Mouse (Mus musculus) erythroblast, embryonic 14.5 days (primary cell): Measurements from ENCODE around the gene Syce3. TPM values are rescaled to one million over a fixed set of nuclear protein-coding genes. Genes with fewer than 3 reads are reported as not detected.
"Not testable (repeated sequence)": the region's sequence is repeated elsewhere in the genome, so short reads cannot be mapped to it uniquely, and the experiment has no call there.

ENCODE experiments used
- H3K27me3 ChIP-seq: 2 replicates; pipeline ENCODE4 v1.6.1; 2012; ENCODE audit warnings: inconsistent platforms; ENCODE audit not compliant: control insufficient read depth
- H3K36me3 ChIP-seq: 2 replicates; pipeline ENCODE4 v1.6.1; 2012; ENCODE audit warnings: mild to moderate bottlenecking, inconsistent platforms; ENCODE audit not compliant: control insufficient read depth
- H3K4me1 ChIP-seq: 2 replicates; pipeline ENCODE4 v1.6.1; 2012; ENCODE audit warnings: inconsistent platforms; ENCODE audit not compliant: control insufficient read depth
- H3K4me3 ChIP-seq: replicated peaks from 2 replicates; pipeline ENCODE3; 2012; ENCODE audit warnings: moderate library complexity, mild to moderate bottlenecking, inconsistent platforms
- H3K9me3 ChIP-seq: 2 replicates; pipeline ENCODE4 v1.6.1; 2012; ENCODE audit warnings: low read length, inconsistent platforms, mixed read lengths; ENCODE audit not compliant: control insufficient read depth
- GATA1 ChIP-seq: IDR thresholded peaks from 2 replicates; pipeline ENCODE4 v1.6.1; 2012; ENCODE audit warnings: low read length, inconsistent platforms, mixed read lengths
- TAL1 ChIP-seq: IDR thresholded peaks from 3 replicates; pipeline ENCODE4 v1.6.1; 2012; ENCODE audit warnings: low read length, inconsistent platforms, mixed read lengths
- polyA plus RNA-seq: library from polyadenylated mRNA; stranded (reverse); fragments of >175 nt; gene quantifications from 2 replicates; pipeline ENCODE4 v1.2.3, GENCODE M21; 2012

Syce3 gene
- polyA plus RNA-seq, 1 experiment: not detected

DNA sequence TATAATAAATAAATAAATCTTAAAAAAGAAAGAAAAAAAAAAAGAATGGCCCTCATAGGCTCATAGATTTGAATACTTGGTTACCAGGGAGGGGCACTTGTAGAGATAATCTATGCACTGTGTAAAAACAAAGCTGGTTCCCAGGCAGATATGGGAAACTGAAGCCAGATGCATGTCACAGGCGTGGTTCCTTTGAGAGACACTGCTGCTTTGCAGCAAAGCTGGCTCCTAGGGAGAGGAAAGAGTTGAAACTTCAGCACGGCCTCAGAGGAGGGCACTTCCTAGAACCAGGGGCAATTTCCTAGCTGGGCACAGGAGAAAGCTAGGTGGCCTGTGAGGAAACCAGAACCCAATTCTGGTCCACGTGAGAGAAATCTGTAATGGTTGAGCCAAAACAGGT lies 23.8 kb upstream of the Syce3 start:
- TF ChIP-seq TAL1 (no peak), GATA1 (no peak)
- no peaks in the 10 kb centered on the region for H3K9me3 ChIP-seq
- H3K4me3 ChIP-seq: no peak overlapping the region
- H3K4me1 ChIP-seq: peaks cover 25% of the 10 kb centered on the region
- H3K27me3 ChIP-seq: no peaks in the 10 kb centered on the region
- peaks cover 3% of the 10 kb centered on the region for H3K36me3 ChIP-seq

DNA sequence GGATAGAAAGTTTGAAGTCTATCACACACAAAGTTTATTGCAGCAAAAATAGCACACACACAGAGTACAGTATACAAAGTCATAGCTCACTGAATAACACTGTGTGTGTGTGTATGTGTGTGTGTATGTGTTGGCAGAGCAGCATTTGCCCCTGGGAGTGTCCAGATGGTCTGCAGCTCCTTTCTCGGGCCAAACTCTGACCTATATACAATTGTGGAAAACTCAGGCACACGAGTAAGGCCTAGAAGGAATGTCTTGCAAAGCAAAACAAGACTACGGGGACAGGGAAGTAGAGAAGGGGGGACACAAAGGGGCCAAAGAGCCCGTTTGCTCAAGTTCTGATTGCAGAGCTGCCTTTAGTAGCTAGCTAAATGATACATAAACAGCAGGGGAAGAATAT lies 22.6 kb upstream of the Syce3 start:
- H3K36me3 ChIP-seq: peaks cover 7% of the 10 kb centered on the region
- H3K4me1 ChIP-seq: peaks cover 36% of the 10 kb centered on the region
- H3K27me3 ChIP-seq: no peaks in the 10 kb centered on the region
- no peak for TF ChIP-seq GATA1
- no peak for TF ChIP-seq TAL1
- no peak overlapping the region for H3K4me3 ChIP-seq
- H3K9me3 ChIP-seq: no peaks in the 10 kb centered on the region

DNA sequence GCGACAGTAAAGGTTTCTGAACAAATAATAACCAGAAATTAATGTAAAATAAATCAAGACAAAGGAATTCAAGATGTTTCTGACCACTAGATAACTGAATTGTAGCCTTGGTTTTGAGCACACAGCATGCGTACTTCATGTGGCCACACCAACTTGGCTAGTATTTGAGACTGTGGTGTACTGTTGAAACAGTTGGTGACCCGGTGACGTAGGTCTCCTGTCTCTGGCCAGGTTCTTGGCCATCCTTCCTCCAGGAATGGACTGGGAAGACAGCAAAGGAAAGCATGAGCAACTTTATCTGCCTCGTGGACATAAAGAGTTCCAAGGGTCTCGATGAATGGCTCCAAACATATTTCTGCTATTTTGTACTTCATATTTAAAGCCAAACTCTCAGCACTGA lies 21.5 kb upstream of the Syce3 start:
- Histone ChIP-seq H3K27me3 (no peaks in the 10 kb centered on the region), H3K9me3 (no peaks in the 10 kb centered on the region), H3K4me3 (no peak overlapping the region), H3K4me1 (peaks cover 40% of the 10 kb centered on the region), H3K36me3 (peaks cover 17% of the 10 kb centered on the region)
- TF ChIP-seq GATA1: no peak
- TF ChIP-seq TAL1: no peak

DNA sequence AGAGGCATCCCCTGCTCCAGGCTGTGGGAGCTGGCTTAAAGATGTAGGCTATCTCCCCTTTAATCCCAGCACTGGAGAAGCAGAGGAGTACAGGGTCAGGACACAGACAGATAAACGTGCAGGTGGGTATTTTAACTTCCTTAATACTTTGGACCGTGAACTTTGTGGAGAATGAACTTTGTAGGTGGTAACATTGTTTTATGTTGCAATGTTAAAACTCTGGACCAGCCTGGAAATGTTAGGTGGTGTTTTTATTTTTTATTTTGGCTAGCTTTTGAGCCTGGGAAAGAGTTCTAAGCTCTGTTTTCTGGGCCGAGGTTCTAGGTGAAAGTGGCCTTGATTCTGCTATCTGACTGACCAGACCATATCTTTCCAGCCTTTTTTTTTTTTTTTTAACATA lies 21.0 kb upstream of the Syce3 start:
- TF ChIP-seq GATA1 (no peak), TAL1 (no peak)
- Histone ChIP-seq H3K36me3 (peaks cover 23% of the 10 kb centered on the region), H3K4me3 (peak overlapping the region; percentile 97), H3K27me3 (no peaks in the 10 kb centered on the region), H3K4me1 (peaks cover 40% of the 10 kb centered on the region), H3K9me3 (no peaks in the 10 kb centered on the region)

DNA sequence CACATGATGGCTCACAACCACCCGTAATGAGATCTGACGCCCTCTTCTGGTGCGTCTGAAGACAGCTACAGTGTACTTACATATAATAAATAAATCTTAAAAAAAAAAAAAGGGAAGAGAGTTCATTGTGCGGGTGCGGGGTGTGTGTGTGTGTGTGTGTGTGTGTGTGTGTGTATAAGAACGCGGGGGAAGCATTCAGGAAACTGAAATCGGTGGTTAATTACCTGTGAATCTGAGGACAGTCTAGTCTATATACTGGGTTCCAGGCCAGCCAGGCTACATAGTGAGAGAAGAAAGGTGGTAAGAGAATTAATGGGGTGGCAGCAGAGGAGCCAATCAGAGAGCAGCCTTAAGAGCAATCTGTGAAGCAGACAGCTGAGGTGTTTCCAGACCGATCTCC lies 20.5 kb upstream of the Syce3 start:
- H3K4me3 ChIP-seq: peak overlapping the region; percentile 97
- H3K36me3 ChIP-seq: peaks cover 28% of the 10 kb centered on the region
- peaks cover 43% of the 10 kb centered on the region for H3K4me1 ChIP-seq
- H3K27me3 ChIP-seq, H3K9me3 ChIP-seq: not testable (repeated sequence)

DNA sequence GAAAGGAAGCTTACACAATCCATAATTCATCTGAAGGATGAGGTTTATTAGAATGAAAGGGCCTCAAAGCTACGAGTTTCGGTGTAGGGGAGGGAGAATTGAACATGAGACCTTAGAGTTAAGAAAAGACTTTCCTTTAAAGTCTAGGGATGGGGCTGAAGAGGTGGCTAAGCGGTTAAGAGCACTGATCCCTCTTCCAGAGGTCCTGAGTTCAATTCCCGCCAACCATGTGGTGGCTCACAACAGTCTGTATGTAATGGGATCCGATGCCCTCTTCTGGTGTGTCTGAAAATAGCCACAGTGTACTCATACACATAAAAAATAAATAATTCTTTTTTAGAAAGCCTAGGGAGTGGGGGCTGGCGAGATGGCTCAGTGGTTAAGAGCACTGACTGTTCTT lies 20.0 kb upstream of the Syce3 start:
- peak overlapping the region; percentile 97 for H3K4me3 ChIP-seq
- no peaks in the 10 kb centered on the region for H3K27me3 ChIP-seq
- peaks cover 47% of the 10 kb centered on the region for H3K4me1 ChIP-seq
- H3K9me3 ChIP-seq: no peaks in the 10 kb centered on the region
- TF ChIP-seq GATA1: no peak
- TF ChIP-seq TAL1: no peak
- H3K36me3 ChIP-seq: peaks cover 32% of the 10 kb centered on the region

DNA sequence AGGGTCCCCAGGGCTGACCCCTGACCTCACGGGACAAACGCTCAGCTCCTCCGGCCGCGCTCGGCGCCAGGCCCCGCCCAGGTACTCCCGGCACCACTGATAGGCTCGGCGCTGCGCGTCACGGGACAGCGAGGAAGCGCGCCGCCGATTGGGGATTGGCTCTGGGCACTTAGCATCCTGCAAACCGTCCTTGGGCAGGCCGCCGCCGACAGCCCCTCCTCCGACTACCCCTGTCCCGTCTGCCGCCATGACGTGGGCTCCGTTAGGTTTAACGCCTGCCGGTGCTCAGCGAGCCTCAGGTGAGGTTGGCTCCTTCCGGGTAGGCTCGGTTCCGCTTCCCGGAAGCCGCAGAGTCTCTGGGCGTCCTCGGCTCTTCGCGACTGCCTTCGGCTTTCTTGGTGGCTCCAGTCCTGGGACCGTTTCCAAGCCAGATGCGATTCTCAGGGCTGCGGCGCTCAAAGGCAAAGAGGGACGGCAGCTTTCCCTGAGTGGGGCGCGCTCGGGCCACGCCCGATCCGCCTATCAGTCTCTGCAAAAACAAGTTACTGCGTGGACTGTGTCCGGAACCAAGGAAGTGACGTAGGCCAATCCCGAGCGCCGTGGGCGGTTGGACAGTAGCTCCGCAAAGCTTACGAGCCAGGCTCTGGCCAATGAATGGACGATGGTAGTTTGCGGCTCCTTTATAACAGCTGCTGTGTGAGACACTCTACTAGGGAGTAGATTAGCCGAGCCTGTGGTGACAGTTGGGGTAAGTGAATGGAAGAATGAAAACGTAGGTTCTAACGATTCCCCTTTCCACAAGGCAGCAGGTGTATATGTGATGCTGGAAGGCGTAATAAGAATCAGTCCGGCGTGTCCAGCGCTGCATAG lies 19.3 kb upstream of the Syce3 start, which contains the start of the genes C730034F03Rik, Gm44502 and Chkb:
TSS of gene C730034F03Rik (plus strand) at position 238 of the 870 bp plus-strand sequence.
TSS of gene Gm44502 (minus strand) at position 345 of the 870 bp plus-strand sequence.
TSS of gene Chkb (minus strand) at position 557 of the 870 bp plus-strand sequence.
- H3K4me3 ChIP-seq: peak within 1 kb of the TSS; percentile 97
- H3K27me3 ChIP-seq: no peaks in the 10 kb centered on the region
- H3K36me3 ChIP-seq: peaks cover 33% of the 10 kb centered on the region
- TF ChIP-seq GATA1: peak; percentile 17; the same call in 1 of the 2 replicates
- TF ChIP-seq TAL1: no peak
- no peaks in the 10 kb centered on the region for H3K9me3 ChIP-seq
- H3K4me1 ChIP-seq: peaks cover 51% of the 10 kb centered on the region

DNA sequence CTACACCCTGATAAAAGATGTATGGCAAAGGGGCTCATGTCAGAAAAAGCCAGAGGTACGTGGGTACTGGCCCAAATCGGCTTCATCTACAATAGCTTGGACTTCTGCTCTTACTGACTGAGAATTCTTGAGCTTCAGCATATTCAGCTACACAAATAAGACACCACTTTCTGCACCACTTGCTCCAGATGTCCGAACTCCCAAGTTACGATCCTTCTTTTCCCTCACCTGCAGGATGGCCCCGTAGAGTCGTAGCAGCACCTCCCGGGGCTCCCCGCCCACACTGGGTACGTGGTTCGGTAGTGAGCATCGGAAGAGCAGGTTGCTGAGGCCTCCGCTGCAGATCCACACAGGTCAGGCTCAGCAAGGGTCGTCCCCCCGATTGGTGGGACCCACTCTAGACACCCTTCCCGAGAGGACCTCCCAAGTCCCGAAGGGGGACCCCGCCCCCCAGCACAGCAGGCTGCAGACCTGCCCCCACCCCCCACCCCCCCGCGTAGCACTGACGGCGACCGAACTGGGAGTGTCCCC lies 18.6 kb upstream of the Syce3 start:
- H3K36me3 ChIP-seq: peaks cover 38% of the 10 kb centered on the region
- peaks cover 46% of the 10 kb centered on the region for H3K4me1 ChIP-seq
- H3K27me3 ChIP-seq: no peaks in the 10 kb centered on the region
- H3K9me3 ChIP-seq: no peaks in the 10 kb centered on the region
- H3K4me3 ChIP-seq: peak overlapping the region; percentile 97
- TF ChIP-seq GATA1 (no peak), TAL1 (no peak)

DNA sequence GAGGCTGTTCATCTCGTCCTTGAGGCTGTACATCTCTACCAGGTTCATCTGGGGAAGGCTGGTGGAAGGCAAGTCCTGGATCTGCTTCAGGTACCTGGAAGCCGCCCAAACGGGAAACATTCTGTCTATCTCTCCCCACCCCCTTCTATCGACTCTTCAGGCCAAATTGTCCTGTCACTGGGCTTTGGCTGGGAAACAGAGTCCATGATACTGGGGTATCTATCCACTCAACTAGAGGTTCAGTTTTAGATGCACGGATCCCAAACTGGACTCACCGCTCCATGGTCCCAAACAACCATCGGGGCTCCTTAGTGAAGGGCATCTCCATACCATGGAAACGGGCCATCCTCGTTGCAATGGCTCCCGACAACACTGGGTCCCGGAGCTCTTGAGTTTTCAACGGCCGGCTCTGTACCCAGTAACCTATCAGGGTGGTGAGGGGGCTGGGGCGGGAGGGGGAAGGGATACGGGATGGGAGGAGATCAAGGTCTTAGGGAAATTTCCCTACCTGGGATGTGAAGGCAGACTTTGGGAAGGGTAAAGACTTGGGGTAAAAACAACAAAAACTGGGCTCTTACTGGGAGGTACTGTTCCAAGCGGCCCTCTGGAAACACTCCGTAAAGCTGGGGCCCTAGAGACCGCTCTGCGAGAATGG lies 18.0 kb upstream of the Syce3 start:
- Histone ChIP-seq H3K27me3 (no peaks in the 10 kb centered on the region), H3K36me3 (peaks cover 43% of the 10 kb centered on the region), H3K4me1 (peaks cover 46% of the 10 kb centered on the region), H3K4me3 (peak overlapping the region; percentile 97), H3K9me3 (no peaks in the 10 kb centered on the region)
- TF ChIP-seq GATA1 (no peak), TAL1 (no peak)
